Mouse (Mus musculus): ENCODE data around the gene Cops9.

DNA sequence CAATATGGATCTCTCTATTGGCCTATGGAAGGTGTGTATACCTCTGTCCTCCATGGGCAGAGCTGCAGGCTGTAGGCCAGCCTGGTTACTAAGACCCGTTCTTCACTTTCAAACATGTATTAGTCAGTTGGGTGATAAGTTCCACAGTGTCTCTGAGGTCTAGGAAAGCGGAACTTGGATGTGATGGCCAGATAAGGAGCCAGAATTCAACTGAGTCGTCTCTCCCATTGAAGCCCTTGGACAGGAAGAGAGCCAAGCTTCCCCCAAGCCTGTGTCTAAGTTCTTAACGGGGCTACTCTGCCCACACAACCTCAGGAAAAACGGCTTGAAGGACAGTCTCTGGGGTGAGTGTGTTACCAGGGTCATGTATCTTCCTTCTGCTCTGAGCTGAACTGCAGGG, 17.6 kb upstream of the Cops9 start:
- TF ChIP-seq EP300 (IDR thresholded peaks at IDR 0.05; ENCODE audit: low read depth) (no peak), CTCF (IDR thresholded peaks at IDR 0.05; ENCODE audit: low read depth) (no peak)
